Mouse (Mus musculus) gastrocnemius, postnatal 25 days (tissue): ENCODE measurements around the gene Cog5. TPM values are rescaled to one million over a fixed set of nuclear protein-coding genes. Genes with fewer than 3 reads are reported as not detected.

ENCODE experiments used
- DNase-seq: peaks from one replicate; pipeline ENCODE4 v3.0.0; 2022
- total RNA-seq, 2 experiments: library from RNA; stranded (reverse); gene quantifications; 1 replicate in 1 of 2; 2 replicates in 1 of 2; pipeline ENCODE4 v1.2.3; 2021

The Cog5 gene
- total RNA-seq, 2 experiments from 2014 or later: 19.4 to 21.2 TPM

- DNase-seq: no peak
Measured at GRCm38 (mm10) chr12:31892771-31893170, 238.1 kb downstream of the Cog5 start.

- no peak for DNase-seq
Measured at GRCm38 (mm10) chr12:31895095-31895734, 240.5 kb downstream of the Cog5 start.

- DNase-seq: no peak
Measured at GRCm38 (mm10) chr12:31895888-31896287, 241.2 kb downstream of the Cog5 start.

- DNase-seq: no peak
Measured at GRCm38 (mm10) chr12:31896295-31896694, 241.6 kb downstream of the Cog5 start.

- DNase-seq: no peak
Measured at GRCm38 (mm10) chr12:31896986-31897385, 242.3 kb downstream of the Cog5 start.

- DNase-seq: no peak
Measured at GRCm38 (mm10) chr12:31897456-31897855, 242.8 kb downstream of the Cog5 start.

GRCm38 (mm10) chr12:31900391-31900914, 245.8 kb downstream of the Cog5 start:
- no peak for DNase-seq

GRCm38 (mm10) chr12:31905696-31906551, 251.3 kb downstream of the Cog5 start:
- DNase-seq: no peak

- DNase-seq: no peak
Measured at GRCm38 (mm10) chr12:31907436-31907835, 252.8 kb downstream of the Cog5 start.

GRCm38 (mm10) chr12:31912966-31913551, 258.4 kb downstream of the Cog5 start:
- DNase-seq: no peak

- peak; percentile 57 for DNase-seq
Measured at GRCm38 (mm10) chr12:31913614-31914013, 258.9 kb downstream of the Cog5 start.

GRCm38 (mm10) chr12:31916691-31917090, 262.0 kb downstream of the Cog5 start:
- DNase-seq: no peak

- peak; percentile 73 for DNase-seq
Measured at GRCm38 (mm10) chr12:31917245-31917644, 262.6 kb downstream of the Cog5 start.

- DNase-seq: no peak
Measured at GRCm38 (mm10) chr12:31920464-31921405, 266.1 kb downstream of the Cog5 start.

- no peak for DNase-seq
Measured at GRCm38 (mm10) chr12:31924135-31924534, 269.5 kb downstream of the Cog5 start.

- no peak for DNase-seq
Measured at GRCm38 (mm10) chr12:31925343-31925742, 270.7 kb downstream of the Cog5 start.

GRCm38 (mm10) chr12:31926661-31927061, 272.0 kb downstream of the Cog5 start:
- DNase-seq: peak; percentile 39

GRCm38 (mm10) chr12:31928498-31928897, 273.8 kb downstream of the Cog5 start:
- no peak for DNase-seq

GRCm38 (mm10) chr12:31931818-31932217, 277.1 kb downstream of the Cog5 start:
- no peak for DNase-seq

GRCm38 (mm10) chr12:31936657-31937300, 282.1 kb downstream of the Cog5 start:
- no peak for DNase-seq

- no peak for DNase-seq
Measured at GRCm38 (mm10) chr12:31937613-31938012, 282.9 kb downstream of the Cog5 start.
